Mouse (Mus musculus) liver, adult 2 months (tissue): ENCODE data around the gene Adgb.

Experiments used
- CTCF ChIP-seq: fragments of 200-500 bp; IDR thresholded peaks from 2 replicates; pipeline ENCODE4 v1.5.1; 2011; ENCODE audit warnings: low read depth, low read length, control low read depth
- POLR2A ChIP-seq: fragments of 200-500 bp; IDR thresholded peaks from 2 replicates; pipeline ENCODE4 v1.6.1; 2011; ENCODE audit warnings: low read length, control low read depth; ENCODE audit not compliant: insufficient read depth; ENCODE audit errors: extremely low read depth

GRCm38 (mm10) chr10:10355605-10356227 lies 116.4 kb downstream of the Adgb start:
- TF ChIP-seq CTCF (0 out of 2 replicates have a peak, but pooled peaks have one; percentile 19), POLR2A (no peak)
